Mouse (Mus musculus): ENCODE data around the gene Mmp15. TPM values are rescaled to one million over a fixed set of nuclear protein-coding genes. Genes with fewer than 3 reads are reported as not detected.

Mmp15 gene
- polyA plus RNA-seq (2011; ENCODE audit: insufficient read length, low read depth, missing spikeins) = 0.85 and 1.4 TPM in 2 replicates

GRCm38 (mm10) chr8:95352151-95352870 lies at the start of gene Mmp15:
Gene Mmp15, plus strand, starts transcription at chr8:95352268.
- H3K4me3 ChIP-seq (ENCODE audit: insufficient read depth, low read length) = peak within 1 kb of the TSS; percentile 46
- TF ChIP-seq CTCF (IDR thresholded peaks at IDR 0.05; ENCODE audit: borderline replicate concordance, insufficient read depth, low read length) (no peak), POLR2A (IDR thresholded peaks at IDR 0.05; ENCODE audit: low read depth, low read length) (no peak)
- no peaks in the 10 kb centered on the region for H3K4me1 ChIP-seq (ENCODE audit: control insufficient read depth, insufficient read depth, low read length)
- no peak within 1 kb of the TSS for H3K27ac ChIP-seq (ENCODE audit: insufficient read depth, low read length)

GRCm38 (mm10) chr8:95302410-95302809 lies 49.7 kb upstream of the Mmp15 start:
- TF ChIP-seq POLR2A (IDR thresholded peaks at IDR 0.05; ENCODE audit: low read depth, low read length) (no peak), CTCF (IDR thresholded peaks at IDR 0.05; ENCODE audit: borderline replicate concordance, insufficient read depth, low read length) (no peak)
- H3K27ac ChIP-seq (ENCODE audit: insufficient read depth, low read length) = no peak overlapping the region
- no peak overlapping the region for H3K4me3 ChIP-seq (ENCODE audit: insufficient read depth, low read length)
- H3K4me1 ChIP-seq (ENCODE audit: control insufficient read depth, insufficient read depth, low read length) = no peaks in the 10 kb centered on the region

GRCm38 (mm10) chr8:95305526-95305925 lies 46.5 kb upstream of the Mmp15 start:
- no peaks in the 10 kb centered on the region for H3K4me1 ChIP-seq (ENCODE audit: control insufficient read depth, insufficient read depth, low read length)
- no peak overlapping the region for H3K27ac ChIP-seq (ENCODE audit: insufficient read depth, low read length)
- TF ChIP-seq CTCF (IDR thresholded peaks at IDR 0.05; ENCODE audit: borderline replicate concordance, insufficient read depth, low read length) (no peak), POLR2A (IDR thresholded peaks at IDR 0.05; ENCODE audit: low read depth, low read length) (no peak)
- no peak overlapping the region for H3K4me3 ChIP-seq (ENCODE audit: insufficient read depth, low read length)

- H3K4me3 ChIP-seq (ENCODE audit: insufficient read depth, low read length) = no peak within 1 kb of the TSS
- TF ChIP-seq CTCF (IDR thresholded peaks at IDR 0.05; ENCODE audit: borderline replicate concordance, insufficient read depth, low read length) = no peak
- TF ChIP-seq POLR2A (IDR thresholded peaks at IDR 0.05; ENCODE audit: low read depth, low read length) = no peak
- H3K4me1 ChIP-seq (ENCODE audit: control insufficient read depth, insufficient read depth, low read length) = no peaks in the 10 kb centered on the region
- H3K27ac ChIP-seq (ENCODE audit: insufficient read depth, low read length) = no peak within 1 kb of the TSS
Measured at GRCm38 (mm10) chr8:95306431-95306830, 45.6 kb upstream of the Mmp15 start, which contains the start of gene Cngb1. Gene Cngb1, minus strand, starts transcription at chr8:95306585.

GRCm38 (mm10) chr8:95310342-95310970 lies 41.6 kb upstream of the Mmp15 start, which contains the start of gene Tepp:
Gene Tepp, plus strand, starts transcription at chr8:95310566.
- Histone ChIP-seq H3K4me3 (ENCODE audit: insufficient read depth, low read length) (no peak within 1 kb of the TSS), H3K4me1 (ENCODE audit: control insufficient read depth, insufficient read depth, low read length) (no peaks in the 10 kb centered on the region), H3K27ac (ENCODE audit: insufficient read depth, low read length) (no peak within 1 kb of the TSS)
- TF ChIP-seq POLR2A (IDR thresholded peaks at IDR 0.05; ENCODE audit: low read depth, low read length) (no peak), CTCF (IDR thresholded peaks at IDR 0.05; ENCODE audit: borderline replicate concordance, insufficient read depth, low read length) (no peak)

- H3K4me3 ChIP-seq (ENCODE audit: insufficient read depth, low read length) = no peak overlapping the region
- H3K27ac ChIP-seq (ENCODE audit: insufficient read depth, low read length) = no peak overlapping the region
- TF ChIP-seq POLR2A (IDR thresholded peaks at IDR 0.05; ENCODE audit: low read depth, low read length) = no peak
- 0 out of 2 replicates have a peak, but pooled peaks have one; percentile 9 for TF ChIP-seq CTCF (IDR thresholded peaks at IDR 0.05; ENCODE audit: borderline replicate concordance, insufficient read depth, low read length)
- no peaks in the 10 kb centered on the region for H3K4me1 ChIP-seq (ENCODE audit: control insufficient read depth, insufficient read depth, low read length)
Measured at GRCm38 (mm10) chr8:95312836-95313235, 39.2 kb upstream of the Mmp15 start.

- TF ChIP-seq POLR2A (IDR thresholded peaks at IDR 0.05; ENCODE audit: low read depth, low read length) (no peak), CTCF (IDR thresholded peaks at IDR 0.05; ENCODE audit: borderline replicate concordance, insufficient read depth, low read length) (no peak)
- no peak overlapping the region for H3K4me3 ChIP-seq (ENCODE audit: insufficient read depth, low read length)
- H3K27ac ChIP-seq (ENCODE audit: insufficient read depth, low read length) = no peak overlapping the region
- H3K4me1 ChIP-seq (ENCODE audit: control insufficient read depth, insufficient read depth, low read length) = no peaks in the 10 kb centered on the region
Measured at GRCm38 (mm10) chr8:95313857-95314256, 38.2 kb upstream of the Mmp15 start.

GRCm38 (mm10) chr8:95314707-95315106 lies 37.4 kb upstream of the Mmp15 start:
- no peaks in the 10 kb centered on the region for H3K4me1 ChIP-seq (ENCODE audit: control insufficient read depth, insufficient read depth, low read length)
- no peak overlapping the region for H3K4me3 ChIP-seq (ENCODE audit: insufficient read depth, low read length)
- no peak overlapping the region for H3K27ac ChIP-seq (ENCODE audit: insufficient read depth, low read length)
- TF ChIP-seq POLR2A (IDR thresholded peaks at IDR 0.05; ENCODE audit: low read depth, low read length) (no peak), CTCF (IDR thresholded peaks at IDR 0.05; ENCODE audit: borderline replicate concordance, insufficient read depth, low read length) (no peak)

- TF ChIP-seq CTCF (IDR thresholded peaks at IDR 0.05; ENCODE audit: borderline replicate concordance, insufficient read depth, low read length) (no peak), POLR2A (IDR thresholded peaks at IDR 0.05; ENCODE audit: low read depth, low read length) (no peak)
- Histone ChIP-seq H3K4me3 (ENCODE audit: insufficient read depth, low read length) (no peak overlapping the region), H3K27ac (ENCODE audit: insufficient read depth, low read length) (no peak overlapping the region), H3K4me1 (ENCODE audit: control insufficient read depth, insufficient read depth, low read length) (no peaks in the 10 kb centered on the region)
Measured at GRCm38 (mm10) chr8:95315350-95315749, 36.7 kb upstream of the Mmp15 start.
